Mouse (Mus musculus): Measurements from ENCODE around the gene Ache. TPM values are rescaled to one million over a fixed set of nuclear protein-coding genes. Genes with fewer than 3 reads are reported as not detected.

Gene Ache
- total RNA-seq (2014; fragmentation: Nextera tagmentation) = 62.7 and 168 TPM in 2 replicates
- total RNA-seq (2017) = 7.4 and 7.8 TPM in 2 replicates
- 36.5 and 46.4 TPM in 2 replicates for polyA plus RNA-seq (2012)

DNA sequence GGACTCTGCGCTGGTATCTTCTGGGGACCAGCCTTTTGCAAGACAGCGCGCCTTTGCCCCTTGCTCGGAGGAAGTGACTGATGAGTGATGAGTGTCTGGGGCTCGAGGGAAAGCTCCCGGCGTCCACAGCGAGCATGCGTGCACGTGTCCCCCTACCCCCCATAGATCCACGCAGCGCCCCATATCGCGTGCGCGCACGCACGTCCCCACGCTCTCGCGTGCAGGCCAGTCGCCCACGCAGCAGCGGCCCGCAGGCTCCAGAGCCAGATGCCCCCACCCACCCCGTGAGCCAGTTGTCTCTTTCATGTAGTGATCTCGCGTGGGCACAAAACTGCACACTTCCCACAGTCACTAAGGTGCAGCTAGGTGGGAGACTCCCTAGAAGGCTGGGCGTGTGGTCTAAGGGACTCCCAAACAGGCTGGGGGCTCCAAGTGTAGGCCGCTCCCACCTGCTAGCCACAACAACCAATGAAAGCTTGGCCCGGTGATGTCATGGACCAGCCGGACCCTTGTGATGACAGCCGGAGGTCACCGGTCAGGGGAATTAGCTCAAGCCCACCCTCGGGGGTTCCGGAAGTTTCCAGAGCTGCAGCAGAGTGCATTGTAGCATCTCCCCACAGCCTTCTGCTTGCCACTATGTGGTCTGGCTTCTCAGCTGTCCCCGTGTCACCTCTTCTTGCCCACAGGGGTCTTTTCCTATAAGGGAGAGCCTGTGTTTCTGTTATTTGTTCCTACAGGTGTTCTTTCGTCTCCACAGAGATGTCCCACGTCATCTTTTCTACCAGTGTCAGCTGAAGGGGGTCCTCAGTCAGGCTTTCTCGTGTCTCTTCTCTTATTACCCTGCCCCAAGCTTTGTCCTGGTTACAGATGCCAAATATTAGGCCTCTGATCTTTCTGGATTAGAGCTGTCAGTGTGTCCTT is at the start of gene Ache:
TSS of gene Ache (plus strand) at position 488 of the 921 bp plus-strand sequence.
- Histone ChIP-seq H3K27me3 (ENCODE audit: insufficient read depth, low read length) (peaks cover 15% of the 10 kb centered on the region), H3K4me1 (ENCODE audit: insufficient read depth, low read depth, low read length) (peaks cover 62% of the 10 kb centered on the region), H3K9me3 (replicated peaks) (no peaks in the 10 kb centered on the region), H3K36me3 (replicated peaks) (peaks cover 13% of the 10 kb centered on the region), H3K4me3 (ENCODE audit: low read depth, low read length) (peak within 1 kb of the TSS; percentile 78)
- DNase-seq (ENCODE audit: low spot score) (peak; percentile 43), ATAC-seq (ENCODE audit: extremely low read depth, insufficient number of reproducible peaks, low FRiP score, poor library complexity, severe bottlenecking) (no peak)
- TF ChIP-seq GATA2 (IDR thresholded peaks at IDR 0.05; ENCODE audit: borderline replicate concordance, low read depth, low read length) (no peak), TAL1 (conservative IDR thresholded peaks at IDR 0.05; ENCODE audit: low read depth, low read length) (no peak), CTCF (IDR thresholded peaks at IDR 0.05; ENCODE audit: low read depth, low read length) (no peak), POLR2AphosphoS5 (IDR thresholded peaks at IDR 0.05; ENCODE audit: insufficient replicate concordance, low read depth, low read length) (no peak), GATA1 (IDR thresholded peaks at IDR 0.05; ENCODE audit: borderline replicate concordance, low read length) (no peak)

DNA sequence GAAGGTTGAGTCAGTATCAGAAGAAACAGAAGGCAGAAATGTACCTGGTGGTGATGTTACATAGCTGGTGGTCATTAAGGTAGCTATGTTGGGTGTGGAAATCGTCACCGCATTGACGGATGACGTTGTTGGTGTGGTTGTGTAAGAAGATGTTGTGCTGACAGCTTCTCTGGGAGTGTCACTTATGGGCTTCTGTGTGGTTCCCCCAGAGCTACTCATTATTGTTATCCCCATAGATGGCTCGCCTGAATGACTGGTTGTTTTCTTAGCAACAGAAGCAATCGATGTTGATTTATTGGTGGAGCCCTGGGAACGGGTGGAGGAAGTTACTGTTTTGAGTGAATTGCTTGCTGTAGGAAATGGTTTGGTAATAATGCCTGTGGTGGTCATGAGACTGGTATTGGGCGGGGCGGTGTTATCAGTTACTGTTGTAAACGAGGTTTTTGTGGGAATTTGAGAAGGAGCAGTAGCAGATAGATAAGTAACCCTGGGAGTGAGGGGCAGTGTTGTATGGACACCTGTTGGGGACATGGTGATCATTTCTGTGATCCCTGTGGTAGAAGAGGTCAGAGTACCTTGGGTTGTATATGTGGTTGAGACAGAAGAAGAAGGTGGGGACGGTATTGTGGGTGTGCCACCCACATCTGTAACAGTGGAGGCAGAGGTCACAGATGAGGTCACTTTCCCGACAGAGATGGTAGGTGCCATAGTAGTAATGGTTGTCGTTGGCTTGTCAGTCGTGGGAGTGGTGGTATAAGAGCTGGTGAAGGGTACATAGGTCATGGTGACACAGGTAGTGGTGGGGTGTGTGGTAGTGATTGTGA is 23.2 kb upstream of the Ache start:
- ATAC-seq (ENCODE audit: extremely low read depth, insufficient number of reproducible peaks, low FRiP score, poor library complexity, severe bottlenecking) = peak; percentile 15
- Histone ChIP-seq H3K36me3 (replicated peaks) (no peaks in the 10 kb centered on the region), H3K9me3 (replicated peaks) (0 out of 2 replicates have a peak, but pooled peaks cover 5% of the 10 kb centered on the region), H3K4me1 (ENCODE audit: insufficient read depth, low read depth, low read length) (peaks cover 22% of the 10 kb centered on the region), H3K4me3 (ENCODE audit: low read depth, low read length) (0 out of 2 replicates have a peak overlapping the region, but pooled peaks have one; percentile 51), H3K27me3 (ENCODE audit: insufficient read depth, low read length) (peaks cover 10% of the 10 kb centered on the region)
- DNase-seq (ENCODE audit: low spot score) = no peak
- TF ChIP-seq CTCF (IDR thresholded peaks at IDR 0.05; ENCODE audit: low read depth, low read length) (no peak), POLR2AphosphoS5 (IDR thresholded peaks at IDR 0.05; ENCODE audit: insufficient replicate concordance, low read depth, low read length) (no peak), TAL1 (conservative IDR thresholded peaks at IDR 0.05; ENCODE audit: low read depth, low read length) (no peak), GATA1 (IDR thresholded peaks at IDR 0.05; ENCODE audit: borderline replicate concordance, low read length) (no peak), GATA2 (IDR thresholded peaks at IDR 0.05; ENCODE audit: borderline replicate concordance, low read depth, low read length) (no peak)

DNA sequence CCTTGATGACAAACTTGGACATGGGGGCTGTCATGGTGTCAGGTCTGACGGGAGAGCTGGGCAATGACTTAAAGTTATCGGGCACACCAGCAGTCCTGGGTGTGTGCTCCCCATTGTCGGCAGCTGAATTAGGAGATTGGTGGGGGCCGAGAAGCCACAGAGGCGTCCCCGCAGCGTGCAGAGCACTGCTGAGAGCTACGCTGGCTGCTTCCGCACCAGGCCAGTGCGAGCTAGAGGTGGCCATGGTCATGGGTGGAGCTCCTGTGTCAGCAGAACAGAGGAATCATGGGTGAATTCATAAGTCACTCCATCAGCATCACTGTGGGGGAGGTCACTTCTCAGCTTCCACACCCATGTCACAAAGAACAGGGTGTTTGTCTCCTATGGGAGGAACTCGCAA is 22.5 kb upstream of the Ache start:
- Histone ChIP-seq H3K36me3 (replicated peaks) (no peaks in the 10 kb centered on the region), H3K4me1 (ENCODE audit: insufficient read depth, low read depth, low read length) (peaks cover 22% of the 10 kb centered on the region), H3K27me3 (ENCODE audit: insufficient read depth, low read length) (peaks cover 10% of the 10 kb centered on the region), H3K4me3 (ENCODE audit: low read depth, low read length) (peak overlapping the region; percentile 51; the same call in 1 of the 2 replicates), H3K9me3 (replicated peaks) (0 out of 2 replicates have a peak, but pooled peaks cover 5% of the 10 kb centered on the region)
- ATAC-seq (ENCODE audit: extremely low read depth, insufficient number of reproducible peaks, low FRiP score, poor library complexity, severe bottlenecking) (no peak), DNase-seq (ENCODE audit: low spot score) (no peak)
- TF ChIP-seq CTCF (IDR thresholded peaks at IDR 0.05; ENCODE audit: low read depth, low read length) = no peak
- TF ChIP-seq POLR2AphosphoS5 (IDR thresholded peaks at IDR 0.05; ENCODE audit: insufficient replicate concordance, low read depth, low read length) = no peak
- TF ChIP-seq GATA2 (IDR thresholded peaks at IDR 0.05; ENCODE audit: borderline replicate concordance, low read depth, low read length) = no peak
- no peak for TF ChIP-seq GATA1 (IDR thresholded peaks at IDR 0.05; ENCODE audit: borderline replicate concordance, low read length)
- no peak for TF ChIP-seq TAL1 (conservative IDR thresholded peaks at IDR 0.05; ENCODE audit: low read depth, low read length)

DNA sequence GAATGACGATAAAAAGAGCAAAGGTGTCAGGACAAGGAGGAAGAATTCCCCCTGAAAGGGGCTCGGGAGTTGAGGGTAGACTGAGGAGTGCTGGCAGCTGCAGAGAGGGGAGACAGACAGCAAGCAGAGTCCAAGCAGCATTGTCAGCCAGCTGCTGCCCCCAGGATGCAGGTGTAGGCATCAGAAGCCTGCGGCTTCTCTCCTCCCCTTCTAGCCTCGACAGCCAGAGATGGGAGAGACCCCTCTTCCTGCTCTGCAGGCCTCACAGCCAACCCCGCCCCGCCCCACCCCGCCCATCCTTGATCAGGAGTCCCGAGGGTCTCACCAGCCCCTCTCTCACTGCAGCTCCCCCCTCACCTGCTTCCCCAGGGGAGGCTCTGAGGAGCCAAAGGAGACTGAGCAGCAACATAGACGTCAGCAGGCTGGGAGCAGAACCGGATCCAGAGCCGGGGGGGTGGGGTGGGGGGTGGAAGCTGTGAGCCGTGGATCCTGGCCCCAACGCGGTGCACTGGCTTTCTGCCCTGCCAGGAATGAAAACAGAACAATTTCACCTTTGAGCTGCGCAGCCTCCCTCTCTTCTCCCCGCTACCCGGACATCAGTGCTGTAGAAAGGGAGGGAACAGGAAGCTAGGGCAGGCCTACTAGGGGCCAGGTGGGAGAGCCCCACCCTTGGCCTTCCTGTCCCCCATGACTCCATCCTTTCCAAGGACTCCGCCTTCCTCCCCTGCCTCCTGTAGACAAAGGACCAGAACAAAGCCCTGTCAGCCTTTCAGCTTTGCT is 19.0 kb upstream of the Ache start:
- ATAC-seq (ENCODE audit: extremely low read depth, insufficient number of reproducible peaks, low FRiP score, poor library complexity, severe bottlenecking) = no peak
- H3K4me1 ChIP-seq (ENCODE audit: insufficient read depth, low read depth, low read length) = peaks cover 18% of the 10 kb centered on the region
- 0 out of 2 replicates have a peak, but pooled peaks cover 5% of the 10 kb centered on the region for H3K9me3 ChIP-seq (replicated peaks)
- H3K27me3 ChIP-seq (ENCODE audit: insufficient read depth, low read length) = peaks cover 10% of the 10 kb centered on the region
- H3K36me3 ChIP-seq (replicated peaks) = no peaks in the 10 kb centered on the region
- TF ChIP-seq POLR2AphosphoS5 (IDR thresholded peaks at IDR 0.05; ENCODE audit: insufficient replicate concordance, low read depth, low read length) (no peak), GATA1 (IDR thresholded peaks at IDR 0.05; ENCODE audit: borderline replicate concordance, low read length) (no peak), TAL1 (conservative IDR thresholded peaks at IDR 0.05; ENCODE audit: low read depth, low read length) (no peak), CTCF (IDR thresholded peaks at IDR 0.05; ENCODE audit: low read depth, low read length) (no peak), GATA2 (IDR thresholded peaks at IDR 0.05; ENCODE audit: borderline replicate concordance, low read depth, low read length) (no peak)
- DNase-seq (ENCODE audit: low spot score) = no peak
- no peak overlapping the region for H3K4me3 ChIP-seq (ENCODE audit: low read depth, low read length)

Data from G1E (cell line).